Mouse (Mus musculus) liver, embryonic 13.5 days (tissue): ENCODE data around the gene Kcnd1. TPM values are rescaled to one million over a fixed set of nuclear protein-coding genes. Genes with fewer than 3 reads are reported as not detected.

ENCODE experiments used
- ATAC-seq: fragments of 200-750 bp; cut with Nextera tagmentation; 2 replicates; pipeline ENCODE4 v1.8.0; 2017; ENCODE audit warnings: low read depth, mild to moderate bottlenecking, moderate number of reproducible peaks, moderate library complexity
- DNase-seq: peaks from one replicate; pipeline ENCODE4 v3.0.0; 2022
- H3K27ac ChIP-seq: fragments of 300-500 bp; sonication (generic); 2 replicates; pipeline ENCODE4 v1.5.1; 2015; ENCODE audit warnings: moderate library complexity, mild to moderate bottlenecking, inconsistent platforms
- H3K27me3 ChIP-seq: fragments of 300-500 bp; sonication (generic); 2 replicates; pipeline ENCODE4 v1.6.1; 2015; ENCODE audit warnings: mild to moderate bottlenecking, inconsistent platforms
- H3K36me3 ChIP-seq: fragments of 300-500 bp; sonication (generic); 2 replicates; pipeline ENCODE4 v1.6.1; 2015; ENCODE audit warnings: mild to moderate bottlenecking, inconsistent platforms
- H3K4me1 ChIP-seq: fragments of 300-500 bp; sonication (generic); replicated peaks from 2 replicates; pipeline ENCODE4 v1.6.1; 2015; ENCODE audit warnings: inconsistent platforms
- H3K4me2 ChIP-seq: fragments of 300-500 bp; sonication (generic); 2 replicates; pipeline ENCODE4 v1.6.1; 2015; ENCODE audit warnings: inconsistent platforms, mild to moderate bottlenecking, moderate library complexity
- H3K4me3 ChIP-seq: fragments of 300-500 bp; sonication (generic); replicated peaks from 2 replicates; pipeline ENCODE4 v1.5.1; 2015; ENCODE audit warnings: mild to moderate bottlenecking, inconsistent platforms
- H3K9ac ChIP-seq: fragments of 300-500 bp; sonication (generic); 2 replicates; pipeline ENCODE4 v1.6.1; 2015; ENCODE audit warnings: mild to moderate bottlenecking, inconsistent platforms
- H3K9me3 ChIP-seq: fragments of 300-500 bp; sonication (generic); replicated peaks from 2 replicates; pipeline ENCODE4 v1.6.1; 2016; ENCODE audit warnings: inconsistent platforms
- WGBS: fragments of 180-500 bp; shearing (Covaris S2); methylation state at CpG from one replicate; pipeline ENCODE4 v1.1.7; 2015; ENCODE audit not compliant: insufficient replicate concordance; 5-methylcytosine and 5-hydroxymethylcytosine counted together
- polyA plus RNA-seq: library from polyadenylated mRNA; unstranded; fragments of >200 nt; fragmentation: Nextera tagmentation; extraction: Ambion mirVana; gene quantifications from 2 replicates; pipeline ENCODE4 v1.2.1, GENCODE M21; 2015

Gene Kcnd1
- polyA plus RNA-seq = 0.13 and 0.34 TPM in 2 replicates

DNA sequence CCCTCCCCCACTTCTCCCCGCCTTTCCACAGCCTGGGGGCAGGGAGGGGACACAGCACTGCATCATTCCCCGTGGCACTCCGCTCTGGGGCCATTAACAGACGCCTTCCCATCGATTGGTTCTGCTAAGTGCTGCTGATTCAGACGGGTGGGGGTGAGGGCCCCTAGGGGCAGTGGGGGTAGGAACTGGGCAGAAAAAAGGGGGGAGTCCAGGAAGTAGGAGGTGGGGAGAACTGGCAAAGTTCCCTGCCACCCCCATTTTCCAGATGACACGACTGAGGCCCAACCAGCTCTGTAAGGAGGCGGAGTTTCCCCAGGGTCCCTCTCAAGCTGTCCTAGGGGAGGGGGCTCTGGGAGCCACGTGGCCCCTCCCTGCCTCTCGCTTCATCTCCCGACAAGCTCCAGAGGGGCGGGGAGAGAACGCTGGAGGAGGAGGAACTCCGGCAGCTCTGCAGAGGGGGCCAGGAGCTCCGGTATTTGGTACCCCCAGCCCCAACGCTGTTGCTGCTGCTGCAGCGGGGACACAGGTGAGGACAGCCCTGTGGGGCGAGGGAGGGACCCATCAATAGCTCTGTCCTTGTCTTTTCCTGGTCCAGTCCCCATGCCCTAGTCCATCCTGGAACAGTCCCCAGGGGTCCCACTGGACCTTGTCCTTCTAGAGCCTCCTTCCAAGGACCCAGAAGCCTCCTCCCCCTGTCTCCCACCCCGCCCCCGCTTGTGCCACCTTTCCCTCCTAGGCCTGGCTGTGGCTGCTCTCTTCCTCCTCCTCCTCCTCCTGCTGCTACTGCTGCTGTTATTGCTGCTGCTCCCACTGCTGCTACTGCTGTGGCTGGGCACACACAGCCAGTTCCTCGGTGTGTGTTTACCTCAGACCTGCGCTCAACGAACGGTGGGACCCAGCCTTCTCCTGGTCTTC lies at the start of gene Kcnd1:
TSS of gene Kcnd1 (plus strand) at position 425 of the 915 bp plus-strand sequence.
- Histone ChIP-seq H3K27ac (no peak within 1 kb of the TSS), H3K4me3 (peak within 1 kb of the TSS; percentile 32), H3K9me3 (no peaks in the 10 kb centered on the region), H3K9ac (0 out of 2 replicates have a peak within 1 kb of the TSS, but pooled peaks have one; percentile 22), H3K36me3 (peaks cover 27% of the 10 kb centered on the region), H3K4me1 (peaks cover 10% of the 10 kb centered on the region), H3K4me2 (peak within 1 kb of the TSS; percentile 56), H3K27me3 (no peaks in the 10 kb centered on the region)
- DNase-seq = no peak
- ATAC-seq = peak; percentile 18; the same call in 1 of the 2 replicates
- WGBS = 12% methylated on average over 24 of the region's 24 CpGs

DNA sequence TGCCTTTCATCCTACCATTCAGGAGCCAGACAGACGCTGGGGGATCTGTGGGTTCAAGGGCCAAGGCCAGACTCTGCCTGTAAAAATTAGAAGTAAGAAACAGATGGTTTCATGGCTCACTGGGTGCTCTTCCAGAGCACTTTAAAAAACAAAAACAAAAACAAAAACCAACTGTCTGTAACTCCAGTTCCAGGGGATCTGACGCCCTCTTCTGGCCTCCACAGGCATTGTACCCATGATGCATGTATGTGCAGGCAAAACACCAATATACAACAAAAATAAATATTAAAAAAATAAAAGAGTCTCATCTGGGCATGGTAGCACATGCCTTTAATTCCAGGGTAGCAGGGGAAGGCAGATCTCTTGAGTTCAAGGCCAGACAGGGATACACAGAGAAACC lies 49.3 kb upstream of the Kcnd1 start:
- no peaks in the 10 kb centered on the region for H3K27me3 ChIP-seq
- no peak overlapping the region for H3K4me2 ChIP-seq
- no peak overlapping the region for H3K9ac ChIP-seq
- no peak overlapping the region for H3K27ac ChIP-seq
- no peak for ATAC-seq
- peaks cover 27% of the 10 kb centered on the region for H3K4me1 ChIP-seq
- no peak overlapping the region for H3K4me3 ChIP-seq
- DNase-seq = no peak
- H3K36me3 ChIP-seq = peaks cover 40% of the 10 kb centered on the region
- H3K9me3 ChIP-seq = no peaks in the 10 kb centered on the region
- 43% methylated on average over 2 of the region's 2 CpGs for WGBS

DNA sequence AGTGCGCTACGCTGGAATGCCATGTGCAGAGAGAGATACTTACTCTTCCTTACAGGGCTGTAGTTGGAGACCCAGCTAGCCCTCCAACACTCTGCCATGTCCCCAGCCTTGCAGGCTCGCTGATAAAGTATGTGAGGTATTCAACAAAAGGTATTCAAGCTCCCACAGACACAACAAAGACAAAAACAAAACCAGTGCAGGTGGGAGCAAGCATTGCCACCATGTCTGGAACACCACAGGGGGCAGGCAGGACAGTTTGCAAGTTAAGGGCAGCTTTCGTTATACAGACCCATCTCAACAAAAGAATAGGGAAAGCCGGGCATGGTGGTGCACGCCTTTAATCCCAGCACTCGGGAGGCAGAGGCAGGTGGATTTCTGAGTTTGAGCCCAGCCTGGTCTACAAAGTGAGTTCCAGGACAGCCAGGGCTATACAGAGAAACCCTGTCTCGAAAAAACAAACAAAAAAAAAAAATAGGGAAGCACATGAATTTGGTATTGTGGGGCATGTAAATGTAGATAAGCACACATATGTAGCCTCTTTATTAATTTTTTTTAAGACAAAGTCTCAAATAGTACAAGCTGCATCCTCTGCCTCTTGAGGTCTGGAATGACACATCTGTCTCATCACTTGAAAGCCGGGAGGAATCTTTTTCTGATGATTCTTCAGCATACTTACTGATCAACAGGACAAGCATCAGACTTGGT lies 46.4 kb upstream of the Kcnd1 start:
- H3K27me3 ChIP-seq = no peaks in the 10 kb centered on the region
- ATAC-seq = no peak
- no peak overlapping the region; the same call in 1 of the 2 replicates for H3K9ac ChIP-seq
- 64% methylated on average over 9 of the region's 9 CpGs for WGBS
- peaks cover 37% of the 10 kb centered on the region for H3K4me1 ChIP-seq
- H3K36me3 ChIP-seq = peaks cover 23% of the 10 kb centered on the region
- H3K4me2 ChIP-seq = no peak overlapping the region
- no peak overlapping the region for H3K4me3 ChIP-seq
- DNase-seq = no peak
- no peaks in the 10 kb centered on the region for H3K9me3 ChIP-seq
- H3K27ac ChIP-seq = peak overlapping the region; percentile 47; the same call in 1 of the 2 replicates

DNA sequence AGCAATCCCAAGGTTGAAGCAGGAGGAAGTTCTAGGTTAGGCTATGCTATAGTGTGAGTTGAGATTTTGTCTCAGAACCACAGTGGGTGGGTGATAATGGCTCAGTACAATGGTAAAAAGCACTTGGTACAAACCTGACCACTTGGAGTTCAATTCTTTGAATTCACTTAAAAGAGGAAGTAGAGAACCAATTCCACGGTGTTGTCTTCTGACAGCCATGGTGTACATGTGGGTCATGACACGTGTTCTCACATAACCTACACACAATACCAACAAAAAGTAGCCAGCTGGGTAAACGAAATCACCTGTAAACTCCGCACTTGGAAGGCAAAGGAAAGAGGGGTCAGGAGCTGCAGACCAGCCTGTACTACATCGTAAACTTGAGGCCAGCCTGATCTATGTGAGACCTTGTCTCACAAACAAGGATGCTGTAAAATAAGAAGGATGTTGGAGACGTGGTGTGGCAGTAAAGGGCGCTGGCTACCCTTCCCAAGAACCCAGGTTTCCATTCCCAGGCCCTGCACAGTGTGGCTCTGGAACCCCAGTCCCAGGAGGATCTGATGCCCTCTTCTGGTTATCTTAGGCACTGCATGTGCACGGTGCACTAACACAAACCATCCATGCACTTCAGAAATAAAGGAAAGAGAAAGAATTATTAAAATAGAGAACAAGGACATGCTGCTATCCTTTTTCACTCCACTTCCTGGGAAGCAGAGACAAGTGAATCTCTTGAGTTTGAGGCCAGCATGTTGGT lies 45.6 kb upstream of the Kcnd1 start:
- H3K4me1 ChIP-seq = peaks cover 42% of the 10 kb centered on the region
- no peaks in the 10 kb centered on the region for H3K9me3 ChIP-seq
- DNase-seq (peak; percentile 38), ATAC-seq (peak; percentile 59)
- no peaks in the 10 kb centered on the region for H3K27me3 ChIP-seq
- H3K4me2 ChIP-seq = no peak overlapping the region
- no peak overlapping the region for H3K9ac ChIP-seq
- 34% methylated on average over 8 of the region's 8 CpGs for WGBS
- H3K36me3 ChIP-seq = peaks cover 19% of the 10 kb centered on the region
- peak overlapping the region; percentile 95 for H3K27ac ChIP-seq
- no peak overlapping the region for H3K4me3 ChIP-seq

DNA sequence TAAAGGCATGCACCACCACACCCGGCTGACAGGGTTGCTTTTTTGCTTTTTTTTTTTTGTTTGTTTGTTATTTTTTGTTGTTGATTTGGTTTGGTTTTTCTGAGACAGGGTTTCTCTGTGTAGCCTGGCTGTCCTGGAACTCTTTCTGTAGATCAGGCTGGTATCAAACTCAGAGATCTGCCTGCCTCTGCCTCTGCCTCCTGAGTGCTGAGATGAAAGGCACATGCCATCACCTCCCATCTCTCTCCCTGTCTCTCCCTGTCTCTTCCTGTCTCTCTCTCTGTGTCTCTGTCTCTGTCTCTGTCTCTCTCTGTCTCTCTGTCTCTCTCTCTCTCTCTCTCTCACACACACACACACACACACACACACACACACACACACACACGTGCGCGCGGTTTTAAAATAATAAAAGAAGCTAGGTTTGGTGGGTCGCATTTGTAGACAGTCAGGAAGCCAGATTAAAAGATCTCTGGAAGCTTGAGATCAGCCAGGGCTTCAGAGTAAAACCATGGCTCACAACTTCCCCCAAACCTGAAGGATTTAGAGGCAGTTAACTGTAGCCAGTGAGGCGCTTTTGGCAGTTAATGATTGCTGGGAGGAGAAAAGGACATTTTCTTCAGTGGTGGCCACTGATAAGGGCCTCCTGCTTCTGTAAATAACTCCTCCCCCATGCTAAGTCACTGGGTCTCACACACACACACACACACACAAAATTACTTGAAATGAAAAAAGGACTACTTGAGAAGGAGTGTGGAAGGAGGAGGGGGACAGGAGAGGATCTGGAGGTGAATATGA lies 43.4 kb upstream of the Kcnd1 start:
- no peaks in the 10 kb centered on the region for H3K9me3 ChIP-seq
- H3K36me3 ChIP-seq = peaks cover 8% of the 10 kb centered on the region
- H3K9ac ChIP-seq = peak overlapping the region; percentile 60
- H3K27me3 ChIP-seq = no peaks in the 10 kb centered on the region
- DNase-seq = peak; percentile 57
- peak overlapping the region; percentile 53 for H3K4me2 ChIP-seq
- 30% methylated on average over 7 of the region's 7 CpGs for WGBS
- peak overlapping the region; percentile 95 for H3K27ac ChIP-seq
- H3K4me1 ChIP-seq = peaks cover 42% of the 10 kb centered on the region
- H3K4me3 ChIP-seq = peak overlapping the region; percentile 18; the same call in 1 of the 2 replicates
- peak; percentile 90 for ATAC-seq

DNA sequence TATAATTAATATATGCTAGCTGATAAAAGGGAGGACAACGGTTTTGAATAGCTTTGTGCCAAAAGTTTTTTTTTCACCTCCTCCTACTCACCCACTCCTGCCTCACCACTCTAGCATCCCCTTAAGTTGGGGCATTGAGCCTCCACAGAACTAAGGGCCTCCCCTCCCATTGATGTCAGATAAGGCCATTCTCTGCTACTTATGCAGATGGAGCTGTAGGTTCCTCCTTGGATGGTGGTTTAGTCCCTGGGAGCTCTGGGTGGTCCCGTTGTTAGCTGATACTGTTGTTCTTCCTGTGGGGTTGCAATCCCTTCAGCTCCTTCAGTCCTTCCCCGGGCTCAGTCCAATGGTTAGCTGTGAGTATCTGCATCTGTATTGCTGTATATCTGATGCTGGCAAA lies 42.8 kb upstream of the Kcnd1 start:
- Histone ChIP-seq H3K36me3 (peaks cover 3% of the 10 kb centered on the region; the same call in 1 of the 2 replicates), H3K4me1 (peaks cover 42% of the 10 kb centered on the region), H3K4me3 (0 out of 2 replicates have a peak overlapping the region, but pooled peaks have one; percentile 18), H3K27ac (peak overlapping the region; percentile 95), H3K4me2 (peak overlapping the region; percentile 53), H3K9me3 (no peaks in the 10 kb centered on the region), H3K9ac (peak overlapping the region; percentile 60), H3K27me3 (no peaks in the 10 kb centered on the region)
- DNase-seq (no peak), ATAC-seq (peak; percentile 77)
- 12% methylated on average over 3 of the region's 3 CpGs for WGBS

DNA sequence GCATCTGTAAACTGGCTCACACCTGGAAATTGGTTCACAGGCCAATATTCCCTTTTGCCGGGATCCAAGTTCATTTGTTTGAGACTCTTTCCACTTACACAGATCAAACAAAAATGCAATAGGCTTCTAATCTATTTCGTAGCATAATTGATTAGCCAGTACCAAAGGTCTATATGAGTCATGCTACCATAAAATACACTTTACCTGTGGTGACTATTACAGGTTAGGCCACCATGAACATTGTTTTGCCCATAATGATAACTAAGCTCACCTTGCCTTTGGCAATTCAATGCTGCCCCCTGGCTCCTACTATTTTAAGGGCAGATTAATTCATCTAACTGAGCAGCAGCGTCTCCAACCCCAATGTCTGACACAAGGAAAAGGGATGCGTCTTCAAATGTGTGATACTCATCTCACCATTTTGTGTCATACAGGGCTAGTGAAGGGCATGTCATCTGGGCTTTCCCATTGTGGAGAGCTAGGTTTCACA lies 39.4 kb upstream of the Kcnd1 start:
- no peaks in the 10 kb centered on the region for H3K36me3 ChIP-seq
- 71% methylated on average over 4 of the region's 4 CpGs for WGBS
- H3K27ac ChIP-seq = 0 out of 2 replicates have a peak overlapping the region, but pooled peaks have one; percentile 1
- H3K4me3 ChIP-seq = no peak overlapping the region
- DNase-seq (no peak), ATAC-seq (no peak)
- H3K4me2 ChIP-seq = no peak overlapping the region
- H3K9ac ChIP-seq = no peak overlapping the region
- no peaks in the 10 kb centered on the region for H3K9me3 ChIP-seq
- peaks cover 29% of the 10 kb centered on the region for H3K4me1 ChIP-seq
- no peaks in the 10 kb centered on the region for H3K27me3 ChIP-seq

DNA sequence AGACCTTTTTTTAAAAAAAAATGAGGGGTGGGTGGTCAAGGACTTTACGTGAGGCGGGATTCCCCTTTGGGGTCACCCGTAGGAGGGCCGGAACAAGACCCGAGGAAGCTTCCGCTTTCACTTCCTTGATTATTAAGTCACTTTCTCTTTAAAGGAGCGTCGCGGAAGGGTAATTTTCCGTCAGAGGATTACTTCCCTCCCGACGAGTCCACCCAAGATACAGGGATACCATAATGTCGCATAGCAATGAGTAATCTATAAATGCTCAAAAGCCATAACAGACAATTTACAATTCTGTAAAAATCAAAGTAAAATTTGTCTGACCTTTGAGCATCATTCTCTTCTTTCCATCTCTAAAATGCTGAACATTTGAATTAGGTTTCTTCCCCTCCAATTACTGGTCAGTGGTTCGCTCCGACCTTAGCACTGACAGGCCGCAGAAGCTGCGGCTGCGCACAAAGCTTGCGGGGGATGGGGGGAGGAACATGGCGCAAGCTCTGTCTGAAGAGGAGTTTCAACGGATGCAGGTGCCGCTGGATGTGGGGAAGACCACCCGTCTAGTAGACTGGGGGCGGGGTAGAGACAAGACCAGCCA lies 32.5 kb upstream of the Kcnd1 start, which contains the start of gene Gripap1:
TSS of gene Gripap1 (plus strand) at position 224 of the 595 bp plus-strand sequence.
- peaks cover 13% of the 10 kb centered on the region for H3K36me3 ChIP-seq
- no peaks in the 10 kb centered on the region for H3K27me3 ChIP-seq
- peak; percentile 84 for ATAC-seq
- DNase-seq = peak; percentile 65
- H3K9me3 ChIP-seq = no peaks in the 10 kb centered on the region
- WGBS = 8% methylated on average over 24 of the region's 24 CpGs
- peak within 1 kb of the TSS; percentile 78 for H3K9ac ChIP-seq
- peaks cover 13% of the 10 kb centered on the region for H3K4me1 ChIP-seq
- peak within 1 kb of the TSS; percentile 73 for H3K27ac ChIP-seq
- peak within 1 kb of the TSS; percentile 72 for H3K4me3 ChIP-seq
- H3K4me2 ChIP-seq = peak within 1 kb of the TSS; percentile 64

DNA sequence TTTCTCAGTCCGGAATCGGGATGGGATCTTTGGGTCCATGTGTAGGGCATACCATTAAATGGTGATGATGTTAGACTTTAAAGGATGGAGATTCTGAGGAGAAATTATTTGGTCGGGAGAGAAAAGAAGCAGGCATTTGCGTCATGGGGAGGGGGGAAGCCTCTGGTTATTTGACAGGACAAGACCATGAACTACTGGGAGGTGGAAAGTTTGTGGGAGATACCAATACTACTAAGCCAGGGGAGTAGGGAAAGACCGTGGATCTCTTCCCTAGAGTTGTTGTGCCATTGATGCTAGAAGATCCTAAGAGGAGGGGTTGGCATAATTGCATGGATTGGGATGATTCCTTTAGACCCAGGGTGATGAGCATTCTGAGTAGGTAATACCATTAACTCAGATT lies 31.8 kb upstream of the Kcnd1 start:
- Histone ChIP-seq H3K27ac (peak overlapping the region; percentile 73), H3K4me2 (peak overlapping the region; percentile 63), H3K27me3 (no peaks in the 10 kb centered on the region), H3K36me3 (peaks cover 13% of the 10 kb centered on the region), H3K9ac (peak overlapping the region; percentile 78), H3K4me3 (peak overlapping the region; percentile 72), H3K9me3 (no peaks in the 10 kb centered on the region), H3K4me1 (peaks cover 13% of the 10 kb centered on the region)
- 13% methylated on average over 5 of the region's 5 CpGs for WGBS
- ATAC-seq = 0 out of 2 replicates have a peak, but pooled peaks have one; percentile 18
- no peak for DNase-seq

DNA sequence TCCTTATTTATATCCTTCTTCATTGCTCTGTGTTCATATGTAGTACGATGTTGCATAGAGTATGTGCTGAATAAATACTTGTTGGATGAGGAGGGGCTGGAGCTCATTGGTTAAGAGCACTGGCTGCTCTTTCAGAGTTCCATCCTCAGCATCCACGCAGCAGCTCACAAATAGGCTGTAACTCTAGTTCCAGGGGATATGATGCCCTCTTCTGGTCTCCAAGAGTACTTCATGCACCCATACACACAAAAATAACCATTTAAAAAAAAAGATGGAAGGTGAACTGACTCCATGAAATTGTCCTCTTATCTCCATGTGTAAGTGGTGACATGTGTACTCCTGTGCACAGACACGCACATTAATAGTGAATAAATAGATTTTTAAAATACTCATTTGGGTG lies 28.7 kb upstream of the Kcnd1 start:
- no peaks in the 10 kb centered on the region for H3K27me3 ChIP-seq
- DNase-seq = no peak
- no peak for ATAC-seq

More for the DNA sequence above, 28.7 kb upstream of the Kcnd1 start:
- Histone ChIP-seq H3K9ac (no peak overlapping the region), H3K4me3 (no peak overlapping the region), H3K36me3 (peaks cover 13% of the 10 kb centered on the region), H3K27ac (no peak overlapping the region), H3K4me1 (peaks cover 16% of the 10 kb centered on the region), H3K4me2 (no peak overlapping the region), H3K9me3 (no peaks in the 10 kb centered on the region)
- 38% methylated on average over 3 of the region's 3 CpGs for WGBS
